Comparison of ENCODE assay signal across 24 mouse cellular contexts in genomic region chr10:68312734-68313133, GRCm38 (mm10). TPM values are rescaled to one million over a fixed set of nuclear protein-coding genes. Genes with fewer than 3 reads are reported as not detected.
DNase-seq lines count a peak whose midpoint lies in the region; ATAC-seq lines count a peak whose summit lies in the region.
"Had no signal": no experiment of that assay in that cellular context is flagged by ENCODE, and none has a peak within 500 bp of the region (broad histone marks: within the 10 kb centered on the region; RNA-seq: fewer than 3 reads in every experiment).

No protein-coding gene starts in this region.

- no peak overlapping the region for H3K4me3 ChIP-seq in limb, embryonic 10.5 days
- H3K4me3 ChIP-seq in midbrain, embryonic 11.5 days (ENCODE audit: low read depth, low read length), result no peak overlapping the region
- H3K4me3 ChIP-seq: embryonic facial prominence, embryonic 13.5 days; forebrain, embryonic 13.5 days; gastrocnemius, adult 2 months; heart, adult 2 months; heart, embryonic 15.5 days; hindbrain, embryonic 10.5 days; intestine, embryonic 15.5 days had no signal

- WGBS in limb, embryonic 10.5 days, result 88% methylated on average over 8 of the region's 8 CpGs
- 87% methylated on average over 8 of the region's 8 CpGs for WGBS in midbrain, embryonic 11.5 days

- H3K27me3 ChIP-seq in limb, embryonic 10.5 days (ENCODE audit: low read depth, poor library complexity, severe bottlenecking), result no peaks in the 10 kb centered on the region
- H3K27me3 ChIP-seq in midbrain, embryonic 11.5 days (ENCODE audit: control insufficient read depth, insufficient read depth, low read length), result no peaks in the 10 kb centered on the region
- H3K27me3 ChIP-seq: embryonic facial prominence, embryonic 13.5 days; forebrain, embryonic 13.5 days; heart, embryonic 15.5 days; intestine, embryonic 15.5 days; Patski had no signal

- H3K4me1 ChIP-seq in limb, embryonic 10.5 days, result no peaks in the 10 kb centered on the region
- H3K4me1 ChIP-seq in midbrain, embryonic 11.5 days (ENCODE audit: control insufficient read depth, insufficient read depth, low read length), result no peaks in the 10 kb centered on the region
- H3K4me1 ChIP-seq: forebrain, embryonic 13.5 days; heart, embryonic 15.5 days; hindbrain, embryonic 10.5 days had no signal

- no peaks in the 10 kb centered on the region for H3K9me3 ChIP-seq in limb, embryonic 10.5 days (replicated peaks)
- no peaks in the 10 kb centered on the region; the same call in 1 of the 2 replicates for H3K9me3 ChIP-seq in midbrain, embryonic 11.5 days (ENCODE audit: control insufficient read depth, low read length)
- H3K9me3 ChIP-seq: embryonic facial prominence, embryonic 13.5 days; forebrain, embryonic 13.5 days; heart, embryonic 15.5 days; intestine, embryonic 15.5 days had no signal

- H3K27ac ChIP-seq in limb, embryonic 10.5 days, result no peak overlapping the region
- H3K27ac ChIP-seq in midbrain, embryonic 11.5 days (ENCODE audit: low read depth, low read length), result no peak overlapping the region
- H3K27ac ChIP-seq: embryonic facial prominence, embryonic 13.5 days; forebrain, embryonic 13.5 days; gastrocnemius, adult 2 months; heart, adult 2 months; heart, embryonic 15.5 days; hindbrain, embryonic 10.5 days; hindbrain, embryonic 14.5 days; intestine, embryonic 15.5 days had no signal

- ATAC-seq in megakaryocyte progenitor cell, adult 5-6 weeks (replicated peaks; ENCODE audit: poor library complexity), result peak; percentile 68
- ATAC-seq in midbrain, embryonic 11.5 days (ENCODE audit: low FRiP score), result no peak
- ATAC-seq: CD4-positive, CD25-positive, alpha-beta regulatory T cell, adult 4 months; forebrain, embryonic 13.5 days; intestine, embryonic 15.5 days; Patski had no signal

- DNase-seq in B cell, adult 2 months, result peak; percentile 4
- DNase-seq in R1 (ENCODE audit: low read depth, low spot score), result peak; percentile 18
- no peak for DNase-seq in spleen, postnatal 14 days (ENCODE audit: low spot score in 2 of 2)
- DNase-seq in limb, embryonic 10.5 days (ENCODE audit: low spot score), result no peak
- DNase-seq in midbrain, embryonic 11.5 days (ENCODE audit: low spot score, missing footprints), result no peak
- DNase-seq: adrenal gland, adult 8-10 months; adrenal gland, postnatal 36 days; cerebellum, adult 2 months; cerebellum, postnatal 14 days; gastrocnemius, adult 2 months; gastrocnemius, postnatal 36 days; heart, adult 2 months; heart, postnatal 14 days had no signal

- no peaks in the 10 kb centered on the region for H3K36me3 ChIP-seq in limb, embryonic 10.5 days
- H3K36me3 ChIP-seq in midbrain, embryonic 11.5 days (ENCODE audit: control insufficient read depth, insufficient read depth, low read length), result no peaks in the 10 kb centered on the region
- H3K36me3 ChIP-seq: embryonic facial prominence, embryonic 13.5 days; heart, embryonic 15.5 days; hindbrain, embryonic 10.5 days; intestine, embryonic 15.5 days had no signal

- no peak overlapping the region for H3K4me2 ChIP-seq in midbrain, embryonic 11.5 days
- H3K4me2 ChIP-seq: embryonic facial prominence, embryonic 13.5 days; forebrain, embryonic 13.5 days; heart, embryonic 11.5 days; heart, embryonic 15.5 days; hindbrain, embryonic 14.5 days; intestine, embryonic 15.5 days had no signal

- no peak overlapping the region for H3K9ac ChIP-seq in midbrain, embryonic 11.5 days (ENCODE audit: low read length)
- H3K9ac ChIP-seq: embryonic facial prominence, embryonic 13.5 days; forebrain, embryonic 13.5 days; heart, embryonic 15.5 days; hindbrain, embryonic 14.5 days; intestine, embryonic 15.5 days had no signal

RNA-seq across cellular contexts. Expression of gene Arid5b, which starts 34.2 kb away (rescaled TPM):
- total RNA-seq in megakaryocyte progenitor cell, adult 5-6 weeks (2015), result 21.7 and 22.5 TPM in 2 replicates
- total RNA-seq in megakaryocyte progenitor cell, adult 5-6 weeks (2017), result 10.0 and 10.6 TPM in 2 replicates
- 21.7 and 32.9 TPM in 2 replicates for polyA plus RNA-seq in limb, embryonic 10.5 days (2016; fragmentation: Nextera tagmentation; extraction: Ambion mirVana)
- 13.4 and 13.9 TPM in 2 replicates for polyA plus RNA-seq in midbrain, embryonic 11.5 days (2014; fragmentation: Nextera tagmentation; extraction: Ambion mirVana)
- total RNA-seq: MEL had no signal

Comparison
In these comparisons a context has a peak if more than half of its experiments do, and no peak if none do; other contexts are left out.
1. DNase-seq: peak in B cell, adult 2 months (2 of 2) and R1 (single experiment); none in spleen, postnatal 14 days (0 of 2), limb, embryonic 10.5 days (single experiment) and midbrain, embryonic 11.5 days (single experiment).